Mouse (Mus musculus) kidney, postnatal 25 days (tissue): ENCODE data around the gene Tmem62.
A peak's percentile ranks its signal among the peaks of the same experiment; 100 is the strongest.
"Not testable (repeated sequence)": the region's sequence is repeated elsewhere in the genome, so short reads cannot be mapped to it uniquely, and the experiment has no call there.

Experiments used
- DNase-seq, 2 experiments: peaks; one replicate each; pipeline ENCODE4 v3.0.0; 2021; ENCODE audit warnings: mixed read lengths in 2 of 2

Gene Tmem62

DNA sequence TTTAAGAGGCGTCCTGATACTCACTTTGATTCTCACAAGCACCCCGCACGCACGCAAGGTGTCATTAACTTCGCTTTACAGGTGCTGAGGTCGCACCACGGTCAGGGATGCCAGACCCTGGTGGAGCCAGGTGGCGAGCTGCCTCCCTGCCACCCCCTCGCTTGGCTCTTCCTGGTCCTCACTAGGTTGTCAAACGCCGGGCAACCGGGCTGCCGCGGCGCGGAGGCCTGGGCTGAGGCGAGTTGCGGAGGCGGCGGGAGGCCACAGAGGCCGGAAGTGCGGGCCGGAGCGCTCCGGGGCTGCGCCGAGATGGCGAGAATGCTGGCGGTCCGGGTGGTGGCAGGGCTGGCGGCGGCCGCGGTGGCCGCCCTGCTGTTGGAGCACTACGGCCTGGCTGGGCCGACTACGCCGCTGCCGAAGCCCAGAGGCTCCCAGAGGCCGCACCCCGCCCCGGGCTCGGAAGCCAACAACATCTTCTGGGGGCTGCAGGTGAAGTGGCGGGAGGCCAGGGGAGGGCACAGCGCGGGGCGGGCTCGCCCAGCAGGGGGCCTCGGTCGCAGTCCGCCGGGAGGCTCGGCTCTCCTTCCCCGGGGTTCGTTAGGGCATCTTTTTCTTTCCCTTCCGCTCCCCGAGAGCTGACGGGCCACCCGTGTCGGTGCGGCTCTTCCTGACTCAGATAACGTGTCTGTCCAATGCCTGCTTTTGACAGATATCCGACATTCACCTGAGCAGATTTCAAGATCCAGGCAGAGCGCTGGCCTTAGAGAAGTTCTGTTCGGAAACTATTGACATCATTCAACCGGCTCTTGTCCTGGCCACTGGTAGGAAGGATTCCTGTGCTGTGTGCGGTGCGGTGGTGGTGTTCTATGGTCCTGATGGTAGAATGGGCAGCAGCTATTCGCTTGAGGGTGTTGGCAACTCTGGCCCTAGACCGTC, at the start of gene Tmem62:
TSS of gene Tmem62 (plus strand) at position 28 of the 936 bp plus-strand sequence.
- peak; percentile 67 to 84 for DNase-seq

DNA sequence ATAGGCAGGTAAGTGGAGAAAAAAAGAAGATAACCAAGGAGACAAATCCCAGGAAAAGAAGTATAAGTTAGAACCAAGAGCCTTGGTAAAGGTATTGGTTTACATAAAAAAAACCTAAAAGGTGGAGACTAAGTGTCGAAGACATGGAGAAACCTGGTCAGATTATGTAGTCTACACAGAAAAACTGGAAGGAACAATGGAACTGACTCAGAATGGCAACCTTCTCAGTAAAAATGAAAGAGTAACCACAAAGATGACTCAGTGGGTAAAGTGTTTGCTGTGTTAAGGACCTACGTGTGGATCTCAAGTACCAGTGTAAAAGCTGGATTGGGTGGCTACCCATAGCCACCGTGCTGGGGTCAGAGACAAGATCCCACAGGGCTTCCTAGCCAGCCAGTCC, 43.8 kb upstream of the Tmem62 start:
- no peak for DNase-seq

DNA sequence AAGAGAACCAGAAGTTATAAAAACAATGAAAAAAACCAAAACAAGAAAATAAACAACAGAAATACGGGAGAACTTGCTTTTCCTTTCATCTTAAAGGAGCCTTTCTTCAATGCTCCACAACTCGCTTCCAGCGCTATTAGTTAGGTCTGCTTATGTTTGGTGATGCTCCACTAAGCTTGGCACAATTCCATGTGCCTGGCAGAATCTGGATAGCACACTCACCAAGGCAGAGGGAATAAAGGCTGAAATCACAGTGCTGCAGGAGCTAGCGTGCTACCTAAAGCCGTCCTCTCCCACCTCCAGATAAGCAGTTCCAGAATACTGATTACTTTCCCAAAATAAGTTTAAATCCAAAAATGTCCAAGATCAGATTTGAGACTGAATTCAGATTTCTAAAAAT, 25.6 kb upstream of the Tmem62 start:
- DNase-seq: peak; percentile 57 to 66

DNA sequence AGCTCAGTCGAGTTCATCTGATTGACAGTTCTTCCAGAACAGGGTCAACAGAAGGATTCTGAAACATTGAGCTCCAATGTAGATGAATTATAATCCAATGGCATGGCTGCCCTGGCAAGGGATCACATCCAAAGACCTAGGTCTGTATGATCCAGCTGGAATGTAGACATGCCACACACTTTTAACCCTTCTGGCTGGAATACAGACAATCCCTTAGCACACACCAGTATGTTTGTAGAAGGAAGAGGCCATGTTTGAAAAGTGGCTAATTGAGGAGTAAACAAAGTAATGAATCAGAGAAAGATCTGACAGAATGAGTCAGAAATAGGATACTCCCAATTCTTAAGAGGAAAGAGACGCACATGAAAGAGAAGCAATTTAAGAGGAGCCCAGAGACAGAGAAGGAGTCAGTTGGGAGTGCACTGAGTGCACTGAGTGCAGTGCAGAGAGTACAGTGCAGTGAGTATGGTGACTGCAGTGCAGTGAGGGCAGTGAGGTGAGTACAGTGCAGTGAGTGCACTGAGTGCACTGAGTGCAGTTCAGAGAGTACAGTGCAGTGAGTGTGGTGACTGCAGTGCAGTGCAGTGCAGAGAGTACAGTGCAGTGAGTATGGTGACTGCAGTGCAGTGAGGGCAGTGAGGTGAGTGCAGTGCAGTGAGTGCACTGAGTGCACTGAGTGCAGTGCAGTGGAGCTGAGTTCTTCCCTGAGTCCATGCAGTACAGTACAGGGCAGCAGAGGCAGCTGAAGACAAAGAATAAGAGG, 24.5 kb upstream of the Tmem62 start:
- DNase-seq: no peak

DNA sequence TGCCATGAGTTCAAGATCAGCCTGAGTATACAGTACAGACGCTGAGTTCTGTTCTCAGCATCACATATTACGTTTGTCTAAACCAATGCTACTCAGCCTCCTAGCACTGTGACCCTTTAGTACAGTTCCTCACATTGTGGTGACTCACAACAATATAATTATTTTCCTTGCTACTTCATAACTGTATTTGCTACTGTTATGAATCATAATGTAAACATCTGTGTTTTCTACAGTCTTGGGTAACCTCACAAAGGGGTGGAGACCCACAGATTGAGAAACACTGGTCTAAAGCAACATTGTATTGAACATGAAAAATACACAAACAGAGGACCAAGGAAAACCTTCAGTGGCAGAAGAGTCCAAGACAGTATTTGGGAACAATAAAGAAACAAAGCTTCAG, 17.5 kb upstream of the Tmem62 start:
- DNase-seq: no peak

DNA sequence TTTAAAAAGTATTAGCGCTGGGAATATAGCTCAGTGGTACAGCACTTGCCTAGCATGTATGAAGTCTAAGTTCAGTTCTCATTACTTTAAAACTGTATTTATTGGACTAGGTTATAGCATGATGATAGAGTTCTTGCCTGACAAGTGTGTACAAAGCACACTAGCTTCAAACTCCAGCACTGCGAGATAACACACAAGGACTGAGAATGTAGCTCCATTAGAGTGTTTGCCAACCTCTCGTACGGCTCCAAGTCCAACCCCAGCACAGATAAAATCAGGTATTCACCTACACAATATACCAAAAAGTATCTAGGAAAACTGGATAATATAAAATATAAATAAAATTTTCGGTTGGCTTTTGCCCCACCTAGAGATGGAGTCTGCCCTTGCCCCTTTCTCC, 17.0 kb upstream of the Tmem62 start:
- DNase-seq: no peak

DNA sequence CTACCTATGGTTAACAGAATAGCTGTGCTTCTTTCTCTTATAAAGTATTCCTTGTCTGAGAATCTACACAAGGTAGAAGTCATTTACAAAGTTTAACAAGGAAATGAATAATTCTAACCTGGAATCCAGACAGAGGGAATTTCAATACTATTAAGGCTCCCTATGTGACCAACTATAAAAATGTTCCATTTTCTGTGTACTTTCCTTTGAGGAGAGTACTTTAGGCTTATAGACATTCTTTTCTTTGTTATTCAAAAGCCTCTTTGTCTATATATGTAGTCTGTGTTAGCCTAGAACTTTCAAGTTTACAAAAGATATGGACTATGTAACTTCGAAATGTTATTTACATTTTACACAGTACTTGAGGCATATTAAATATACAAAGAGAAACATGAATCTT, 16.6 kb upstream of the Tmem62 start:
- DNase-seq: no peak

DNA sequence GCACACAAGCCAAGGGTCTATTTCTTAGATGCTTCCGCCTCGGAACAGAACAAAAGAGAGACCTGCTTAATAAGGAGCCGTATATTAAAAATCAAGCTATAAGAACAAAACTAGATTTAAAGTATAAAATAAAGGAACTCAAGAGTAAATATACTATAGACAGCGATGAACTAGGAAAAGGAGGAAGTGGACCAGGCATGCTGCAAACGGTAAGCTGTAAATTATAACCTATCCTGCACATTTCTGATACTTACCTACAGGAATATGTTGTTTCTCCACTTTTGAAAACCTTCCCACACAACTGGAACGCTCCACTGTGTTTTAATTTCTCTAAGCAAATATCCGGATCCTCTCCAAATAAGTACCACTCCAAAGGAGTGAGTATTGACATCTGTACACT, 13.7 kb upstream of the Tmem62 start:
- DNase-seq: no peak

DNA sequence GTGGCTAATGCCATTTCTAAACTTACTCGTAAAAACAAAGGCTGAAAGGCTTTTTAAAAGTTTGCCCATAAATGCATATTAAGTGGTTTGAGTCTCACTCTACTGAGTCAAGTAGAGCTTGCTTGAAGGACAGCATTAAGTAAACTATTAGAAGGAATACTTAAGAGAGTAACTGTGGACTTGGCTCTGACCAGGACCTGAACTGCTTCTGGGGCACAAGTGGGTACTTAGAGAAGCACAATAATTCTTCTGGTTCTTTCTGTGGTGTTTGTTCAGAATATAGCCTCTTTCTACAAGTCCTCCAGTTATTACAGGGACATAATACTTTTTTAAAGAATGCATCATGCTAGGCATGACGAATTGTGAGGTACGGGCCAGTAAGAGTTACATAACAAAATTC, 11.3 kb upstream of the Tmem62 start:
- DNase-seq: no peak

DNA sequence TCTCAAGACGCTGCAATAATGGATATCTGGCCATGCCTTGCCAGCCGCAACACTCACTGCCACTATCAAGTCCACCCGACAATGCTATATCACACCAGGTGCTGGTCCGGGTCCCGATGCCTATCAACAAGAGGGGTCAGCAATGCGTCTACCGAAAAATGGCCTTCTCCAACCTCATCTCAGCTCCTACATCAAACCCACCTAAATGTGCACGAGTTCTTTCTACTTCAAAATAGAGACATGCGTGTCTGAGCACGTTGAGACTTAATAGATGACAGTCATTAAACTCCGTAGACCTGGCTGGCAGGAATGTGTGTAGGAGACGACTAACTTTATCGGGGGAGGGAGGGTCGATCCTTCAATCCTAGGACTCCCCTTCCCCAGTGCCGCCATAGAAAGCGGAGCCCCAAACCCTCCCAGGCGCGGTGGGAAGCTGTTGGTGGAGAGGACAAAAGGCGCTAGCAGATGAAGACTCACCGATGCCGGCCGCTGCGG, 6.7 kb upstream of the Tmem62 start:
- peak in 1 of 2 experiments; percentile 1 for DNase-seq

DNA sequence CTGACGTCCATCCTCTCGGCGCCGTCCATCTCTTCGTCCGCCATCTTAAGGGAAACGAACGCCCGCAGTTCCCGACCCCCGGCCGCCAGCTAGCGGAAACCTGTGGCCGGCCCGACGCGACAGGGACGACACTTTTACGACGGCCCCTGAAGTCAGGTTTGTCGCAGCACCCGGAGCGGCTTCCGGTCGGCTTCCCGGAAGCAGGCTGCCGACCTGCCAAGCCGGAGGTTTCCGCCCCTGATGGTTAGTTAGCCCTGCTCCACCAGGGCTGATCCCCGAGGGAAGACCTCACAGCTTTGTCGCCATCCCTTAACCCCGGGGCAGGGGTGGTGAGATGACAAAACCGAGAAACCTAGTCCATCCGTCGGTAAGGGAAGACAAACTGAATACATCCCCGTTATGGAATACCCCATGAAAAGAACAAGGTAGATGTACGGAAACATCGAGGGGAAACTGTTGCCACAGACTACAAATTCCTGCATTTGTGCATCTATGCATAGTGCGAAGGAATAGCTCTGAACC, 6.2 kb upstream of the Tmem62 start, which contains the start of gene Ubr1:
TSS of gene Ubr1 (minus strand) at position 157 of the 522 bp plus-strand sequence.
- DNase-seq: peak; percentile 85 to 94

DNA sequence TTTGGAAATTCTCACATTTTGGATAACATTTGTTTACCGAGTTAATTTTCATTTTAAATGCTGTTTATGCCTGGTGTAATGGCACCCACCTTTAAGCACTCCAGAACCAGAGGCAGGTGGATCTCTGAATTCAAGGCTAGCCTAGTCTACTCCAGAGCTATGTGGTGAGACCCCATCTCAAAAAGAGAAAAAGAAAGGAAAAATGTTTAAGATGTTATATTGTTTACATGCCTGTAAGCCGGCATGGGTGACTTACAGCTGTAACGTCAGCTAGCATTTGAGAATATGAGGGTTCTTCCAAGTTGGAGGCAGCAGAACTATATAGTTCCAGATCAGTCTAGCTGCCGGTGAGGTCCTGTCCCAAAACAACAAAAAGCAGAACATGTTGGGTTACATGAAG, 5.1 kb upstream of the Tmem62 start:
- DNase-seq: no peak

DNA sequence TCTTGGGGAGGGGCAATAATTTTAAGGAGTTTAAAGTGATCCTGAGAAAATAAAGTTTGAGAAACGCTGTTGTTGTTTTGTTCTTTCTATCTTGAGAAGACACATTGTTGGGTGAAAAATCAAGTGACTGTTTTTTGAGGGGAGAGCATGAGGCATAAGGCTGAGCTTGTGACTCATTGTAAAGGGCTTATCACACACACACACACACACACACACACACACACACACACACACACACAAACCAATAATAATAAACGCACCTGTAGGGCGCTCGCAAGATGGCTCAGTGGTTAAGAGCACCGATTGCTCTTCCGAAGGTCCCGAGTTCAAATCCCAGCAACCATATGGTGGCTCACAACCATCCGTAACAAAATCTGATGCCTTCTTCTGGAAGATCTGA, 4.6 kb upstream of the Tmem62 start:
- not testable (repeated sequence) for DNase-seq

DNA sequence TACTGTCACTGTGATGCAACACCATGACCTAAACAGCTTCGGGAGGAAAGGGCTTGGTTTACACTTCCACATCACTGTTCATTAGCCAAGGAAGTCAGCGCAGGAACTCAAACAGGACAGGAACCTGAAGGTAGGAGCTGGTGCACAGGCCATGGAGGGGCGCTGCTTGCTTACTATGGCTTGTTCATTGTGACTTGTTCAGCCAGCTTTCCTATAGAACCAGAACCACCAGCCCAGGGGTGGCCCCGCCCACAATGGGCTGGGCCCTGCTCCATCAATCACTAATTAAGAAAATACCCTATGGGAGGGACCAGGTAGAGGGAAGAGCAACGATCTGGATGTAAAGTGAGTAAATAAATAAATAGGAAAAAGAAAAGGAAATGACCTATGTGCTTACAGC, 3.9 kb upstream of the Tmem62 start:
- DNase-seq: peak; percentile 6 to 42

DNA sequence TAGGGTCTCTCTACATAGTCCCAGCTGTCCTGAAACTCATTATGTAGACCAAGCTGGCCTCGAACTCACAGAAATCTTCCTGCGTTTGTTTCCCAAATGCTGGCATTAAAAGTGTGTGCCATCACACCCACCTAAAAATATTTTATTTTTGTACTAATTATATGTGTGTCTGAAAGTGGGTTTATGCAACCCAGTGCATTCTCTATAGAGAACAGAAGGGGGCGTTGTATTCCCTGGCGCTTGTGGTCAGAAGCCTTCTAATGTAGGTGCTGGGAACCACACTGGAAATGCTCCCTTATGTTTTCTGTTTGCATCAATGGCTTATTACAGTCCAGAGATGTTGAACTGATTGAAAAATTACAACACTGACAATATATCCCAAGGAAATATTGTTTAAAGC, 509 bp upstream of the Tmem62 start:
- DNase-seq: no peak

DNA sequence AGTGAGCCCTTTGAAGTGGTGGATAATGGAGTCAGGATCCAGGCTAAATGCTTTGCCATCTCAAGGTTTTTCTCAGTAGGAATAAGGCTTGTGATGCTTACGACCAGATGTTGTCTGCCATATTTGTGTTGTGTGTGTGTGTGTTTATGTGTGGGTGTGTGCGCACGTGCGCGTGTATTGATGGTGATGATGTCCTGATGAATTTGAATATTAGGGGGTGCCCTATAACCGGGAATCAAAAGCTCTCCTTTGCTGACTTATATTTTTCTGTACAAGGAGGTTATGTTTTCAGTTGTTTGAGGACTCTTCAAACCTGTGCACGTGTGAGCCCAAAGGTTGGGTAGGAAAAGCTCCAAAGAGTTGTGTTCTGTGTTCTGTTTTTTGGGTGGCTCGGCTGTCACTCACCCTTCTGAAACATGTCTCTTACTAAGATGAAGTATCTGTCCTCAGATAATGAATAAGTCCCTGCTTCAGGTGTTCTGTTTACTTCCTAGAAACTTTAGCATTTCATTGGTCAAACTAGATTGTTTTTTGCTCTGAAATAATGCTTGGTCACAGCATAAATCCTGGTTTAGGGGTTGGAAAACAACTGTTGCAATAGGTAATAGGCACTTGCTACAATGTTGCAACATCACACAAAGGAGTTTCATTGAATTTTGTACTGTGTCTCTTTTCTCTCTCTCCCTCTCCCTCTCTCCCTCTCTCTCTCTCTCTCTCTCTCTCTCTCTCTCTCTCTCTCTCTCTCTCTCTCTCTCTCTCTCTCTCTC, 1.3 kb downstream of the Tmem62 start:
- DNase-seq: no peak

DNA sequence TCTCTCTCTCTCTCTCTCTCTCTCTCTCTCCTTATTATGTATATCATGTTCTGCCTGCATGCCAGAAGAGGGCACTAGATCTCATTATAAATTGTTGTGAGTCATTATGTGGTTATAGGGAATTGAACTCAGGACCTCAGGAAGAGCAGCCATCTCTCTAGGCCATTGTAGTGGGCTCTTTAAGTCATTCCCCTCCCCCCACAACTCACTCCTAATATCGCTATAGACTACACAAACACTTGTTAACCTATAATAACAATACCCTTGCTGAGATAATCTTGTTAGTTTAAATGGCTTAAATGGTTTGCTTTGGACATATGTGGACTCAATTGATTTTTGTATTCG, 1.8 kb downstream of the Tmem62 start:
- no peak for DNase-seq

DNA sequence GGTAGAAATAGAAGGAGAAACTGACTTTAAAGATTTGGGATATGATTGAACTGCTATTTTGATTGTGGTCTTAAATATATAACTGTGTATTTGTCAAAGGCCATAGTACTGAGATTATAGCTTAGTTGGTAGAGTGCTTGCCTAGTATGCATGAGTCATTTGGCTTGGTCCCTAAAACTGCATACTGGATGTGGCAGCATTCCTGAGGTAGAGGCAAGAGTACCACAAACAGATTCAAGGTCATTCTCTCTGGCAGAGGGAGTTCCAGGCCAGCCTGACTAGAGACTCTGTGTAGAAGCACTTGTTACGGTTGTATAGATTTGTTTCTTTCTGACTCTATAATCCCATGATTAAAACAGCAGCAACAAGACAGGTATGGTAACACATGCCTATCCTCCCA, 3.0 kb downstream of the Tmem62 start:
- no peak for DNase-seq

DNA sequence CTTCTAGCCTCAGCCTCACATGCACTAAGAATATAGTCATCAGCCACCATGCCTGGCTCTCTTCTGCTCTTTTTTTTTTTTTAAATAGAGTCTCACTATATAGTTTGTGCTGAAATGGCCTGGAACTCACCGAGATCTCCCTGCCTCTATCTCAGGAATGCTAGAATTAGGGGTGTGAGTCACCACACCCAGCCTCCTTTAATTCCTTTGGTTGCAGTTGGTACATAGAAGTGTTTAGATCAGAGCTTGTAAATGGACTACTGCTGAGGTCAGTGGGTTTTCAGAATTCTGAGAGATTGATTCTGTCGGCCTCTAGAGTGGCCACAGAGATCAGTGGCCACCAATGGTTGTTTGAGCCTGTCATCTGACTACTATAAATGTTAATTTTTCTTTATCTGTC, 4.0 kb downstream of the Tmem62 start:
- DNase-seq: no peak

DNA sequence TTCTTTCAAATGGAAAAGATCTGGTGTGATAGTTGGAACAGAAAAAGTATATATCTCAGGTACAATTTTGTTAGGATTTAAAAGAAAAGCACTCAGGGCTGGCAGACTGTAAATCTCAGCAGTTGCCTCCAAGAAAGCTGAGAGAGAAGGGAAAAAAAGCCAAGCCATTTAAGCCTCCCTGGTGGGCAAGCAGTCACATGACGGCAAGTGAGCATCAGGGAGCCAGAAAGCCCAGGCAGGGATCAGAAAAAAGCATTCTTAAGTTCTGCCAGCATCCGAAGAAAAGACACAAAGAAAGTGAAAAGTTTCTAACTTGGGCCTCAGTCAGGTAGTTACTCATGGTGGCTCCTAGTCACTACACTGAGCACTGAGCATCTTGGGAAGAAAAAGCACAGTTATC, 6.8 kb downstream of the Tmem62 start:
- no peak for DNase-seq

DNA sequence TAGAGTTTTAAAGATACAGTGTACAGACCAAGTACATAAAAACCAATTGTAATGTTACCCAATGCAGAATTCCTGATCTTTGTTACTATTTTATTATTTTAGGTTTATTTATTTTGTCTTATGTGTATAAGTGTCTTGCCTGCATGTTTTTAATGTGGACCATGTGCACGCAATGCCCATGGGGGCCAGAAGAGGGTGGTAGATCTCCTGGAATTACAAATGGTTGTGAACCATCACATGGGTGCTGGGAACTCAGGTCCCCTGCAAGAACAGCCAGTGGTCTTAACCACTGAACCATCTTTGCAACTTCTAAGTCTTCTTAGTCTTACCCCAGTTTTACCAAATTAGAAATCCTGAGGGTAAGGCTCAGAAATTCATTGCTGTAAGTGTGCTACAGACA, 8.4 kb downstream of the Tmem62 start:
- DNase-seq: no peak

DNA sequence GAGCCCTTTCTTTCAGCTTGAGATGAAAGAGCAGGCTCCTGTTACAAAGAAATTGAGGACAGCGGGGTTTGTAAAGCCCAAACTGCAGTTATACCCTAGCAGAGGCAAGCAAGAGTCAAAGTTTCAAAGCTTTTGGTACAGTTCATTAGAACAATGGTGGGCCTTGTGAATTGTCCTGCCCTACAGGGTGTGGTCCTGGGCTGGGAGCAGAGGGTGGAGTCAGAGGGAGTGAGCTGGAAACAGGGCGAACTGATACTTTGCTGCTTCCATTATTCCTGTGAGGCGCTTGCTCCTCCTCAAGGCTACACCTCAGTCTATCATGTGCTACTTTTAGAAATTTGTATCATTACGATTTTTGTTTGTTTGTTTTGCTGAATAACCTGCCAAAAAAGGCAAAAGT, 14.4 kb downstream of the Tmem62 start:
- DNase-seq: no peak

DNA sequence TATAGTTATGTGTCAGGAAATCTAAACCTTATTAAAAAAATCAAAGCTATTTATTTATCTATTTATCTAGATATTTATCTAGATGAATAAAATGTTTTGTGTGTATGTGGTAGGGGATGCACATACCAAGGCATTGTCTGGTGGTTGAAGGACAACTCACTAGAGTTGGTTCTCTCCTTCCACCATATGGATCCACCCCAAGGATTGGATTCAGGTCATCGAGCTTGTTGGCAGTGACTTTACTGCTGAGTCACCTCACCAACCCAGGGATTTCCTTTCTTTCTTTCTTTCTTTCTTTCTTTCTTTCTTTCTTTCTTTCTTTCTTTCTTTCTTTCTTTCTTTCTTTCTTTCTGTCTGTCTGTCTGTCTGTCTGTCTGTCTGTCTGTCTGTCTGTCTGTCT, 19.8 kb downstream of the Tmem62 start:
- not testable (repeated sequence) for DNase-seq
